Mouse (Mus musculus) kidney, postnatal 10 days (tissue): ENCODE data around the gene Arrb1.

Experiments used
- DNase-seq: peaks from one replicate; pipeline ENCODE4 v3.0.0; 2021; ENCODE audit warnings: mixed read lengths

The Arrb1 gene

GRCm38 (mm10) chr7:99580247-99580646, 45.0 kb downstream of the Arrb1 start:
- no peak for DNase-seq

GRCm38 (mm10) chr7:99582306-99582705, 47.0 kb downstream of the Arrb1 start:
- DNase-seq, result peak; percentile 35

- peak; percentile 64 for DNase-seq
Observed at GRCm38 (mm10) chr7:99582867-99583266, 47.6 kb downstream of the Arrb1 start.

- no peak for DNase-seq
Observed at GRCm38 (mm10) chr7:99583625-99584024, 48.4 kb downstream of the Arrb1 start.

DNA sequence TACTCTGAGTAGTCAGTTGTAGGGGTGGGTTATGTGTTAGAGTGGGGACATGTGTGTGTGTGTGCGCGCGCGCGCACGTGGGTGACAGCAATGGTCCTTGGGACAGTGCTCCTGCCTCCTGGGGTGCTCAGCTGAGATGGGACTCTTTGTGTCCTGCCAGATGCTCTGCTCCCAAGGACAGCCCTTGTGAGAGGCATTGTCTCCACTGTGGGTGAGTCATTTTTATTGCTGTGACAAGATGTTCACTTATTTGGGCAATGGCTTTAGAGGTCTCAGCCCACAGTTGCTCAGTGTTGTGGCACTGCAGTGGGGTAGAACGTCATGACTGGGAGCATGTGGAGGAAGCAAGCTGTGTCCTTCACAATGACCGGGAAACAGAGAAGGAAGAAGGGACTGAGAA, 50.7 kb downstream of the Arrb1 start:
- no peak for DNase-seq

DNA sequence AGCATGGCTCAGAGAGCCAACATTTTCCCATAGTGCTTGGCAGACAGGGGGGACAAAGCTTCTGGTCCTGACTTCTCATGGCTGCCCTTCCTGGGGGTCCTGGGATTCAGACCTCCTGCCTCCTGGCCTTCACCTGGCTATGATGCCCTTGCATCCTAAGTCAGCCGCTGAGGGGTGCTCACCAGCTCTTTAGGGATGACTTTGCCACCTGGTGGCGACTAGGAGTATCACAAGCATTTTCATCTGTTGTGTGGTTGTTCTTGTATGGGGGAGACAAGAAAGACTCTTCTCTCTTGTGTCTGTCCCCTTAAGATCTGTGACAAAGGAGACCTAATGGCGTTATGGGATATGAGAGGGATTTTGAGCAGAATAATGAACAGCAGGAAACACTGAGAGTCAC, 54.8 kb downstream of the Arrb1 start:
- peak; percentile 85 for DNase-seq

DNA sequence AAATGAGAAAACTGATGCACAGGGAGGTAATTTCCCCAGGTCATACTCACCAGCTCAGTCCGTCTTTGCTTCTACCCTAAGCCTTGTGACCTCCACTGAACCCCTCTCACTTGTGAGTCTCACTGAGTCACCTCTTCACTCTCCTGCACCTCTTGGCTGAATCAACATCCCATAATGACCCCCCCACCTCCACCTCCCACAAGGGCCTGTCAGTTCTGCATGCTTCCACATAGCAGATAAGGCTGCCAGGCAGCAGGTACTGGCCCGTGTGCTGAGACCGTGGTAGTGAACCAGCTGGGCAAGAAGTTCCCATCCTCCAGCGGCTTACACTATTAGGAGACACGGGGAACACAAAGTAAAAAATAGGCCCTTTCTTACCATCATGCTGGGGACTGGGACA, 55.4 kb downstream of the Arrb1 start:
- DNase-seq, result no peak

GRCm38 (mm10) chr7:99592669-99593068, 57.4 kb downstream of the Arrb1 start:
- DNase-seq, result no peak

- no peak for DNase-seq
Observed at GRCm38 (mm10) chr7:99593868-99594803, 58.9 kb downstream of the Arrb1 start.

- DNase-seq, result no peak
Observed at GRCm38 (mm10) chr7:99598722-99599121, 63.5 kb downstream of the Arrb1 start.

GRCm38 (mm10) chr7:99603875-99604662, 68.8 kb downstream of the Arrb1 start:
- no peak for DNase-seq

DNA sequence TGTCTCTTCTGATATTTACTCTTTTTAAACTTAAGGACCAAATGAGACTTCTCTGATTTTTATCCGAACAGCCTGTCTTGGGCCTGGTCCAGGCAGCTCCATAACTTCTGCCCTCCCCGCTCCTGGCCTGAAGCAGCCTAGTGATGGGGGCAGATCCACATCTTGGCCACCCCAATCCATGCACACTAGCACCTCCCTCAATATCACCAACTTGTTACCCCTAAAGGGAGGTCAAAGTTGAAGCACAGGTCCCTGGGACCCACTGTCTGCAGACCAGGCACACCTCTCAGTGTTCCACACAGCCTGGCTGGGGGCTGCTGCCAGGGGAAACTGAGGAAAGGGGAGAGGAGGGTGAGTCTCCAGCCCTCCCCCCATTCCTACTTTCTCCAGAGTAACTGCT, 69.8 kb downstream of the Arrb1 start:
- DNase-seq, result no peak

DNA sequence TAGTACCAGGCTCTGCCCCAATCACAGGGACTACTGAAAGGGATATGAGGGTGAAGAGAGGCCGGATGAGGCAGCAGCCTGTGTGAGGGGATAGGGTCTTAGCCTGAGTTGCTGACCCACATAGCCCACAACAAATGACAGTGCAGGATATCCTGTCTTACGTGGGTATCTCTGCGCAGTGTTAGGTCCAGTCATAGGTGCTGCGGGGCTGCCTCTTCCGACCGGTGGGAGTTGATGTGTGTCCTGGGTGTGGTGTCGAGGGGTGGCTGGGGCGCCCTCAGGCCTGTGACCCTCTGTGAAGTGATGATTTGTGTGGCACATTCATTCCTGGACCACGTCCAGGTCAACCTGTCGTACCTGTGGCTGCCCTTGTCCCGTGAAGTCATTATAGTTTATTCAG, 71.0 kb downstream of the Arrb1 start:
- no peak for DNase-seq

DNA sequence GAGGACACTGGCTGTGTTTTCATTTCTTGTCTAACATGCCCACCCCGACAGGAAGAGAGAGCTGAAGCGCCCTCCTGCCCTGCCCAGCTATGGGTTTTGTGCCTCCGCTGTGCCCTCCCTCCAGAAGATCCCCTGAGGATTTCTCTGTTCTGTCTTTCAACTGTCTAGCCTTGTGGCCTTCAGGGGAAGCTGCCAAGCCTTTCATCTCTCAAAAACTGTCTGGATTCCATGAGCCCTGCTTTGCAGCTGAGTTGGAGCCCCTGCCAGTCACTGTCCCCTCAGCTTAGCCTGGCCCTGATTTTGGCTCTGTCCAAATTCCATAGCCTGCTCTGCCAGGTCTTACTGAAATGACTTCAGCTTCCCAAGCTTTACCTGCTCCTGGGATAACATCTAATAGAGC, 71.5 kb downstream of the Arrb1 start:
- DNase-seq, result no peak

GRCm38 (mm10) chr7:99607632-99608031, 72.4 kb downstream of the Arrb1 start:
- no peak for DNase-seq

DNA sequence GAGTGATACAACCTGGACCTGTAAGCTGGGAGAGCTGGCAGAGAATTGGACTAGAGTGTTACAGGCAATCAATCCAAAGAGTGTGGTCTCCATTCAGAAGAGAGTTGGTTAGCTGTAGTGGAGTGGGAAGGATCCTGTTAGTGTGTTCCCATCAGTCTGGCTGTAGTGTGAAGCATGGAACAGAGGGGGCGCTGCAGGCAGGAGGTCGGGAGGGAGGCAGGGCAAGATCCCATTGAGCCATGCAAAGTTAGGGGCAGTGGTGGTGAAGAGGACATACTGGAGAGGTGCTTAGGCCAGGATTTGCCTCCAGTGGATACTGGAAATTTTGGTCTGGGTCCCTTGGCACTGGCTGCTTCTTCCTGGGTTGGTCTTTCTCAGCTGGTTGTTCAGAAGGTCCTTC, 83.0 kb downstream of the Arrb1 start:
- no peak for DNase-seq

- DNase-seq, result peak; percentile 53
Observed at GRCm38 (mm10) chr7:99618860-99619259, 83.6 kb downstream of the Arrb1 start.

DNA sequence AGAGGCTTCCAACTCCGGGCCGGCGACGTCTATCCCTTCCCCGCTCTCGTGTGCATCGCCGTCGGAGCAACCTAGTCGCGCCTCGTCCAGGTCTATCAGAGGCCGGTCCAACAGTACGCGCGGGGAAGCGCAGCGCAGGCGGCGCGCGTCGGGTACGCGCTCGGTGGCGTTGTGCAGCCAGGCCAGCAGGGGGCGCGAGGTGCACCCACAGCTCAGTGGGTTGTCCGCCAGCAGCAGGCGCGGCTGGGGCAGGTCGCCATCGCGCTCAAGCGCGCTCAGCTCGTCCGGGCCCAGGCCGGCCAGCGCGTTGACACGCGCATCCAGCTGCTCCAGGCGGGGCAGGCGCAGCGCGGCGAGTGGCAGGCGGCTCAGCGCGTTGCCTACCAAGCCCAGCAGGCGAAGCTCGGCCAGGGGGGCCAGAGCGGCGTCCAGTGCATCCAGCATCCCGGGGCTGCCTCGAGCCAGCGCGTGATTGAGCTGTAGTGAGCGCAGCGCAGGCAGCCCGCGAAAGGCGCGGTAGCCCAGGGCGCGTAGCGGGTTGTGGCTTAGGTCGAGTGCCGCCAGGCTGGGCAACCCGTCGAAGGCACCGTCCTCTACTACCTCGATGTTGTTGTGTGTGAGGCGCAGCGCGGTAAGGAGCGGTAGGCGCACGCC, 90.6 kb downstream of the Arrb1 start:
- DNase-seq, result peak; percentile 92

DNA sequence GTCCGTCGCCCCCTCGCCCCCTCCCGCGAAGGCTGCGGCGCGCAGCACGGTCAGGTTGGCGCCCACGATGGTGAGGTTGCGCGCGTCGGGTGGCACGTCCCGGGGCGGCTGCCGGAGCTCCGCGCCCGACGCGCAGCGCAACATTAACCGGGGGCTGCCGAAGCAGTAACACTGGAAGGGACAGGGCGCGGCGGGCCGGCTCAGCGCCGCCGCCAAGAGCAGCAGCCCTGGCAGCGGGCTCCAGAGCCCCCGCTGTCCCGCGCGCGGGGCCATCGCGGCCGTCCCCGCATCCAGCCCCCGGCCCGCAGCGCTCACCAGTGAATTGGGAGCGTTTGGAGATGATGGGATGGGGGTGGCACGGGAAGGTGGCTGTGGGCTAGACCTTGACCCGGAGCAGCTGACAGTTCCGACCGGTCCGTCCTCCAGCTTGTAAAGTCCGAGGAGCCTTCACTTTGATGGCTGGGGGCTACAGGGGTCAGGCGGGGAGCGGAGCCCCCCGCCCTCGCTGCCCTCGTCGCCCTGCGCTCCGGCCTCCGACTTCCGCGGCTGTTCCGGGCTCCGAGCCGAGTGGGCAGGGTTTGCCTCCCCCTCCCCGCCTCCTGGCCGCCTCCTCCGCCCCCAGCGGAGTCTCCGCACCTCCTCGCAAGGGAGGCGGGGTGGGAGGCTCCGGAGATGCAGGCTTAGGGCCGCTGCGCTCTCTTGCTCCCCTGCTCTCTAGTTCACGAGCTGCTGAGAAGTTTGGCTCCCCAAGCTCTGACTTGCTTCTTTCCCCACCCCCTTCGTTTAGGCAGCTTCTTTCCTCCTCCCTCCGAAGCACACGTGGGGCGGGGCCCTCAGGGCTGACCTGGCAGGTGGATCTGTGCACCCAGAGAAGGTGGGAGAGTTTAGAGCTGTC, 91.4 kb downstream of the Arrb1 start, which contains the start of gene Tpbgl:
Gene Tpbgl, minus strand, starts transcription at position 728 of the 895 bp plus-strand sequence.
- DNase-seq, result peak; percentile 84

DNA sequence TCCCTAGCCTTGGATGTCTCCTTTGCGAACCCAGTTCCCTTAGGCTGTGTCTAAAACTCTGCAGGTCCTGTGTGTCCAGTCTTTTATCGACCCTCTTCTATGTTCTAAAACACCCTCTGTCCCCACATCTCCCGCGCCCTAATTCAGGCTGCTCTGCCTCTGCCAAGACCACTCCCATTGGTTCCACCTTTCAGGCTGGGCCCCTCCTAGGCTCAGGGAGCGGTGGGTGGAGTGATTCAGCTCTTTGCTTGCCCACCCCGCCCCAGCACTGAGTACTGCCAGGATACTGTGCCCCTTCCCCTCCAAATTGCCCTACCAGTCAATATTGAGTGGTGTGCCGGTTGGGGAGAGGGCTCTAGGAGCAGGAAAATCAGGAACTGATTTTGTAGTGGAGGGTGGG, 92.1 kb downstream of the Arrb1 start:
- no peak for DNase-seq

GRCm38 (mm10) chr7:99632286-99632685, 97.0 kb downstream of the Arrb1 start:
- no peak for DNase-seq

DNA sequence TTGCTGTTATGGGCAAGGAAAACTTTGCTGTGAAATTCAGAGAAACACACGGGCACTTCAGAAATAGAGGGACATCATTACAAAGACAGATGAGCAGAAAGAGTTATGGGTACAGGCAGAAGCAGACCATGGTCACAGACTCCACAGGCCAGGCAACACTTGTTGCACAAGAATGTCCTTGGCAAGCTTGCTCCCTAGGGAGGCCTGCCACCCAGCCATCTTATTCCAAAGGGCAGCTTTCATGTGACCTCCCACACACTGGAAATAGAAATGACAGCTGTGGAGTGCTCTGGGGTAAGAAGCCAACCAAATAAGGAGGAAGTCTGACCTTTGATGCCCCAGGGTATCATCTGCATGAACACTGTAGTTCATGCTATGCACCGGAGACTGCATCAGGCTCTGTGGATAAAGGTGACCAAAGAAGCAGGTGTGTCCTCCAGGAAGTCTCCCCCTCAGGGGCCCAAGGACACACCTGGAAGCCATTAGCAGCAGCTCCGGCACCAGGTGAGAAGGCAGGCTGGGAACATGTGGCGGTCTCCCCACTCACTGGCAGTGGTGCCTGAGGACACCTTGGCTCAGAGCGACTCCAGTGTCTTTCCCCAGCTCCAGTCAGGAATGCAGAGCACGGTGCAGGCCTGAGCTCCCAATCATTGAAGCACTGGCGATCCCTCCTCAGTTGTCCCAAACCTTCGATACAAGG, 98.8 kb downstream of the Arrb1 start:
- no peak for DNase-seq
